Mouse (Mus musculus) heart, postnatal 10 days (tissue): ENCODE results near the gene Fam71e1. TPM values are rescaled to one million over a fixed set of nuclear protein-coding genes. Genes with fewer than 3 reads are reported as not detected.
A peak's percentile ranks its signal among the peaks of the same experiment; 100 is the strongest.

Experiments used
- DNase-seq, 2 experiments: peaks; one replicate each; pipeline ENCODE4 v3.0.0; 2021
- intact Hi-C: fragments of 180-260 bp; cut with DNase I; formaldehyde crosslinking; loops from one replicate; pipeline ENCODE4 v1.15.1; 2025
- total RNA-seq, 2 experiments: library from RNA; stranded (reverse); gene quantifications; 2 replicates each; pipeline ENCODE4 v1.2.3; 2021

Fam71e1 gene
- total RNA-seq, 2 experiments from 2014 or later, result 5.1 to 6.0 TPM

- DNase-seq, result no peak
- intact Hi-C loops, result no loop called here
Measured at GRCm38 (mm10) chr7:44532918-44533745, 36.8 kb downstream of the Fam71e1 start.

DNA sequence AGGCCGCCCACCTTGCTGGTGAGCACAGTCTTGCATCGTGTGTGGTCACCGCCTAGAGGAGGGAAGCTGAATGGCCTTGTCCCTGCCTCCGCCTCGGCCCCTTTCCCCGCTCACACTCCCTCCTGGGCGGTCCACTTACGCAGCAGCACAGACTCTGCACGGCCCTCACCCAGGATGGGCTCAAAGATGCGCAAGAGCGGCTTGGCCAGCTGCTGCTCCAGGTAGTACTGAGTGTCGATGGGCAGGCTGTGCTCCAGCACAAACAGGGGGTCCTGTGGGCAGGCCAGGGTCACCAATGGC lies 37.3 kb downstream of the Fam71e1 start:
- no peak for DNase-seq
- intact Hi-C loops, result no loop called here

DNA sequence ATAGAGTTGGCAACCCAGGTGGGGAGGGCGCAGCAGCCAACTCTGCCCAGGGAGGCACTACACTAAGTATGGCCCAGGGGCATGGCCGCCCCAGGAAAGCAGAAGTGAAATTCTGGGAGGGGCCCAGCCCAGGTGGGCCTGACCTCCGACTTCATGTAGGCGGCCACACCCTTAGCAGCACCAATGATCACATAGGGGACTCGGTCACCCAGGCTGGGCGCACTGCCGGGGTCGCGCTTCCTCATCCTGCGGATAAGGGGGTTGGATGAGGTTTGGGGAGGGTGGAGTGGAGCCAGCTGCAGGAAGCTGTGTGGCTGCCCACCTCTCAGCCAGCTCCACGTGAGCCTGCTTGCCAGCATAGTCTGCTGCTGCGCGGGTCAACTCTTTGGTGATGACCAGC lies 37.9 kb downstream of the Fam71e1 start:
- no peak for DNase-seq
- intact Hi-C loops, result no loop called here

GRCm38 (mm10) chr7:44534656-44535441 lies 38.5 kb downstream of the Fam71e1 start:
- intact Hi-C loops, result no loop called here
- no peak for DNase-seq

- intact Hi-C loops, result no loop called here
- no peak for DNase-seq
Measured at GRCm38 (mm10) chr7:44535657-44536589, 39.5 kb downstream of the Fam71e1 start.

GRCm38 (mm10) chr7:44536590-44536968 lies 40.2 kb downstream of the Fam71e1 start:
- peak in 1 of 2 experiments; percentile 61 for DNase-seq
- intact Hi-C loops, result no loop called here

DNA sequence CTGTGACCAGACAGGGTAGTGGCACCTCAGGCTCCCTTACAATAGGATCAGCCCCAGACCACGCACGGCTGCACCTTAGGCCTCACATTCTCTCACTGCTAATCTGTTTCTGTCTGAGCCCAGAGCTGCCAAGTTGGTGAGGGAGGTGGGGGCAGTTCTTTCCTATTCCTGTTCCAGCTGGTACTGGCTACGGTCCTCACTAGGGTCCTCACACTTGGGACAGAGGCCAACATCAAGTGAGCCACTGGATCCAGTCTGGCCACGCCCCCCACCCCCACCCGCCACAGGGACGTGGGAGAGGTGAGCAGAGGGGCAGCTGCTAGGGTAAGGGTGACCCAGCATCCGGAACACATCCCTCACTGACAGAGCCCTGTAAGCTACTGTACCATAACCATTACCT lies 40.6 kb downstream of the Fam71e1 start:
- DNase-seq, result no peak
- intact Hi-C loops, result no loop called here

DNA sequence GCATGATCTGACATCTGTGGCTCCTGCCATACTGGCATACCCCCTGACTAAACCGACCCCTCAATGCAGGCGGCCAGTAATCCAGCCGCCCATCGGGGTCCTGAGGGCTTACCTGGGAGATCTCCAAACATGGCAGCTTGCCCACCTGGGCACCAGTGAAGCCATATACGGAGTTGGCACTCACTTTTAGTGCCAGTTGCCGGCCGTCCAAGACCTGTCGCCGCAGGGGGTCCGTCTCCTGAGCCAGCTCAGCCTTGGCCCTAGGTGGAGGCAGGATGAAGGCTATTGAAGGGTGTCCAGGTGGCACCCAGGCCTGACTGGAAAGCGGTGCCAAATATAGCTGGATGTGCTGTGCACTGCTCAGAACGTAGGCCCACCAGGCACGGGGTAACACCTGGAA lies 41.1 kb downstream of the Fam71e1 start:
- DNase-seq, result no peak
- intact Hi-C loops, result no loop called here

DNA sequence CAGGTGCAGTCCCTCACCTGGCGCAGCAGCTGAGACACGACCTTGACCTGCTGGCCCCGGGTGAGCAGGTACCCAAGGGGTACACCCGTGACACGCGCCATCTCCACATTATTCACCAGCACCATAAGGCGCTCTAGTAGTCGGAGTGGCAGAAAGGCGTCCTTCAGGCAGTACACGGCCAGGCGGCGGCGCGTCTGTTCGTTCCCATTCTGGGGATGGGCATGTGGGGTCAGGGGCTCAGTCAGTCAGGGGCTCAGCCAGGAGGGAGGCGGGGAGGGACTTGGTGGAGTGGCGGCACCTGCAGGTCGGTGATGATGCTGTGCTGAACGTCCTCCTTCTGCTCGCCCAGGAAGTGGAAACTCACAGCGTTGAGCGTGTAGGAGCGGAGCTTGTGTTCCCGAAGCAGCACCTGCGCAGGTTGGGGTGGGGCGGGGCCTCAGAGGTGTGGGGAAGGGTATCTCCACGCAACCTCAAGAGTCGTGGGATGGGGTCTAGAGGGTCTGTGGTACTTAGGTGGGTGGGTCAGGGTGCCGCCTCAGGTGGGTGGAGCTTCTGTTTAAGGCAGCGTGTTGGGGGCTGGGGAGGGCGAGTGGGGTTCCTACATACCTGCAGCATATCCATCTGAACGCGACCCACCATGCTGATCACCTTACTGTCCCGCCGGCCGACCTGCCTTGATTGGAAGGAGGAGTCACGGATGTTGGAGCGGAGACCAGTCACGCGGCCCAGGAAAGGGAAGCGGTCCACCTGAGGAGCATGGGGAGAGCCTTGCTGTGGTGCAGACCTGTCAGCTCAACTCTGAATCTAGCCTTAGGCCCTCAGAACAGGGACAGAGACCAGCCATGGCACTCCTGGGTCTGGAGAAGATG lies 42.6 kb downstream of the Fam71e1 start:
- intact Hi-C loops, result no loop called here

DNA sequence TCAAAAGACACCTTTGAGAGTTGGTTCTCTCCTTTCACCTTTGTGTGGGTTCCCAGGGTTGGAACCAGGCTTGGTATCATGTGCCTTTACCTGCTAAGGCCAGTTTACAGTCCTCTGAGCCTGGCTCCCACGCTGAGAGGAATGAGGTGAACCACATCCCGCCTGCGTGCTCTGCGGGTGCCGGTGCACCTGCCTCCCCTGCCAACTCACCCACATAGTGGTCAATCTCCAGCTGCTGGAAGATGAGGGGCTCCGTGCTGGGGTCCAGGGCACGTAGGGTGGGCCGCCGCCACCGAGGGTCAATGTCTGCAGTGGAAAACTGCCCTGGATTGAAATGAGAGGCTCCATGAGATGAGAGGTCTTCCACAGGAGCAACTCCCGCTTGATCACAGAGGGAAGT lies 46.2 kb downstream of the Fam71e1 start:
- intact Hi-C loops, result no loop called here
- no peak for DNase-seq

More for the DNA sequence above, 42.6 kb downstream of the Fam71e1 start:
- DNase-seq, result no peak

DNA sequence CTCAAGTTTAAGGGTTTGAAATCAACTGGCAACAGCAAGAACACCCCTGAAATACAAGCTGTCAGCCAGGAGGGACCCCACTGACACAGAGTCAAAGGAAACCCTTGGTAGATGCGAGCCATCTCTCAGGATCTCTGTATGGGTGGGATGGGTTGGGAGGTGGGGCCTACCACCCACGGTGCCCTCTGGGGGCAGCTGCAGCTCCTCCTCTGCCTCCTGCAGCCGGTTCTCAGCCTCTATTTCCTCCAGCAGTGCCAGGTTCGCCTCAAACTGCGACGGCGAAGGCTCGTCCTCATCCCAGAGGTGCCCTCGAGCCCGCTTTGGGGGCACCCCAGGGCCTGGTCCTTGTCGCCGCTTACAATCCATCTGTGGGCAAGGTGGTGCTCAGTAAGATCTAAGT lies 46.7 kb downstream of the Fam71e1 start:
- intact Hi-C loops, result no loop called here
- DNase-seq, result no peak

GRCm38 (mm10) chr7:44546274-44546673 lies 49.9 kb downstream of the Fam71e1 start:
- intact Hi-C loops, result loop anchor here (5.0 kb wide), 1 partner anchor 299 kb away; the partner anchor contains the start of genes 1700028J19Rik and 2410002F23Rik

DNA sequence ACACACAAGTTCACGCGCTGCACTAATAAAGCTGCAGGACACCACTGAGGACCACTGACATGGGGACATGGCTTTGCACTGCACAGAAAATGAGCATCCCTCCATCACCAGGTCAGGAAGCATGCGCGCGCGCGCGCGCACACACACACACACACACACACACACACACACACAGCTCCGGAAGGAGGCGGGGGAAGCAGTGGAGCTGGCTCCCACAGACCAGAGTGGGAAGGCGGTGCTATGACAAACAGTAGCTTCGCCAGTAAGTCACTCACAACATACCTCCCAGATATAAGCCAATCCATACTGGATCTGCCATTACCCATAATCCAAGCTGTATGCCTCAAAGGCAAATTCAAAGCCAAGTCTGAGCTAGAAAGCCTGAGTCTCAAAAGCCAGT lies 50.7 kb downstream of the Fam71e1 start:
- intact Hi-C loops, result loop anchor here (5.0 kb wide), 1 partner anchor 300 kb away; the partner anchor contains the start of genes 1700028J19Rik and 2410002F23Rik

More at GRCm38 (mm10) chr7:44546274-44546673, 49.9 kb downstream of the Fam71e1 start:
- no peak for DNase-seq

DNA sequence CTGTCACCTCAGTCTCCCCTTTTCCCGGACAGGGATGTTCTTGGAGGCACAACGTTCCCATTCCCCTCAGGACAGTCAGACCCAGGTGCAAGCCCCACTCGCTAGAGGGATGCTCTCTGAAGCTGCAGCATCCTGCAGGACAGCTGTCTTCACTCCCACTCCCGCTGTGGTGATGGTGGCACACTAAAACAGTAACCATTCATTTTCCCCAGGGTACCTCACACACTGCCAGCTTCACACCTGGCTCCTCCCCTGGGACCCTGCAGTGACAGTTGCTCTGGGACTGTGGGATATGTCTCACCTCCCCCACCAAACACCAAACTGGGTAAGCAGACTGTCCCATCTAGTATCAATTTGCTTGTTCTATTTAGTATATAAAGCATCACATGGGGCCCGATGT lies 51.3 kb downstream of the Fam71e1 start:
- no peak for DNase-seq

More for the DNA sequence above, 50.7 kb downstream of the Fam71e1 start:
- DNase-seq, result no peak

GRCm38 (mm10) chr7:44548497-44549087 lies 52.2 kb downstream of the Fam71e1 start, which contains the start of gene Pold1:
Gene Pold1 (minus strand): TSS chr7:44548849.
- DNase-seq, result peak; percentile 100
- intact Hi-C loops, result loop anchor here (1.0 to 5.0 kb wide), 3 partner anchors 27 to 301 kb away; partner anchors contain the start of genes 1700028J19Rik and 2410002F23Rik

More for the DNA sequence above, 51.3 kb downstream of the Fam71e1 start:
- intact Hi-C loops, result loop anchor here (1.0 to 5.0 kb wide), 2 partner anchors 46 to 300 kb away; partner anchors contain the start of genes 1700028J19Rik and 2410002F23Rik

DNA sequence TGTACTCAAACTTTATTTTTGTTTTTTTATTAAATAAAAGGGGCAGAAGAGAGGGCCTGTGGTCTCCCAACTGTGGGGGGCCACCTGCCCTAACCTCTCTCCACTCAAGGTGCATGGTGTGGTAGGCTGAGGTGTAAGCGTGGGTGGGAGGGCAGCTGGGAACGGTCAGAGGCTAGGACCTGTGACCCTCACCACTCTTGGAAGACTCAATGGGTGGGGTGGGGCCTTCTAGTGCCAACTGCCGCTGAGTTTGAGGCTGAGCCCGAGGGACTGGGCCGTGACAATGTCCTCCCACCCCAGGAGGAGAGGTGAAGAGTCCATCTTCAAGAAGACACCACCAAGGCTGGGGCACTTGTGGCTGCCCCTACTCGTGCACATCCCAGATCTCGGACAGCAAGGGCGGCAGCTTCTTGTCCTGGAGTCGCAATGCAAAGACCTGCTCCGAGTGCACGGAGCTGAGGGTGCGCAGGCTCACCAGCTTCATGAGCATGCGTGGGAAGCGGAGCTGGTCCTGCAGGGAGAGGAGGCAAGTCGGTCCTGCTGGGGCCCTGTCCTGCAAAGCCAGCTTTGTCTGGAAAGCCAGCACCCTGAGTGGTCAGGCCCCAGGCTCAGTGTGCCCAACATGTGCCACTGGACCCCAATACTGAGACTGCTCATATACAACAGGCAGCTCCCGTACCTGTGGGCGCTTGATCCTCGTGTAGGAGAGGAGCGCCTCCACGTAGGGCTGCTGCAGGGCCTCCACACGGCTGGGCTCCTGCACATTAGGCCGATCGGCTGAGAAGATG lies 53.4 kb downstream of the Fam71e1 start:
- DNase-seq, result no peak
- intact Hi-C loops, result loop anchor here (1.0 to 5.0 kb wide), 2 partner anchors 29 to 303 kb away; partner anchors contain the start of genes 1700028J19Rik and 2410002F23Rik

- intact Hi-C loops, result no loop called here
- DNase-seq, result no peak
Measured at GRCm38 (mm10) chr7:44550409-44550678, 54.0 kb downstream of the Fam71e1 start.
